Mouse (Mus musculus): Measurements from ENCODE around the gene Cers5. TPM values are rescaled to one million over a fixed set of nuclear protein-coding genes. Genes with fewer than 3 reads are reported as not detected.

Cers5 gene
- polyA plus RNA-seq, 1 experiment from 2014 or later = 77.0 TPM

DNA sequence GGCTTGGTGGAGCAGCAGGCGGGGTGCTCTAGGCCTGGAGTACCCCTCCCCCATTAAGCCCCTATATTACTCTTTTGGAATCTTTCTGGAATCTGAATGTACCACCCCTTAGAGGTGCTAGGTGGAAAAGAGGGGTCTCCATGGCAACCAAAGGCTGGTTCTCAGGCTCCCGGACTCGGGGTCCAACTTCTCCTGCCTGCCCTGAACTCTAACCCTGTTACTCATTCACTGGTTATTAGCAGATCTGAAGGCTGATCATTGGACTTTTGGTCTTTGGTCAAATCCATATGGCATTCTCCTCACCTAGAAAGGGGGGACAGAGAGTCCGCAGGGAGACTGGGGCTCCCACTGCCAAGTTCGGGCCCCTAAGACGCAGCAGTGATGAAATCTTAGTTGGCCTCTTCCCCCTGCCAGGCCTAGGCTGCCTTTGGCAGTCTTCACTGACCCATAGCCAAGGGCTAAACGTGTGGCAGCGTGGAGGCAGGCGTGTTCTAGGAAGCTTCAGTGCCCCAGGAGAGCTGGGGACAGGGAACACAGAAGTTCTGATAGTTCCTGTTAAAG, 54.1 kb downstream of the Cers5 start:
- 94% methylated on average over 9 of the region's 9 CpGs for WGBS
- Histone ChIP-seq H3K4me1 (ENCODE audit: control insufficient read depth, insufficient read depth, low read length) (peaks cover 6% of the 10 kb centered on the region; the same call in 1 of the 2 replicates), H3K9ac (replicated peaks; ENCODE audit: low read depth, low read length) (no peak overlapping the region), H3K4me2 (replicated peaks; ENCODE audit: low read depth, low read length) (no peak overlapping the region), H3K9me3 (ENCODE audit: control insufficient read depth, low read depth, low read length) (no peaks in the 10 kb centered on the region), H3K4me3 (ENCODE audit: low read depth, low read length) (no peak overlapping the region), H3K36me3 (ENCODE audit: control insufficient read depth, insufficient read depth, low read length) (peaks cover 9% of the 10 kb centered on the region; the same call in 1 of the 2 replicates), H3K27ac (ENCODE audit: low read length) (no peak overlapping the region), H3K27me3 (ENCODE audit: control insufficient read depth, insufficient read depth, low read length) (no peaks in the 10 kb centered on the region)
- ATAC-seq (ENCODE audit: insufficient number of reproducible peaks, insufficient read depth, low FRiP score, low read depth) = no peak

- 72% methylated on average over 26 of the region's 26 CpGs for WGBS
- H3K27me3 ChIP-seq (ENCODE audit: control insufficient read depth, insufficient read depth, low read length) = no peaks in the 10 kb centered on the region
- no peak for ATAC-seq (ENCODE audit: insufficient number of reproducible peaks, insufficient read depth, low FRiP score, low read depth)
These were observed 55.0 kb downstream of the Cers5 start, which contains the start of gene Gpd1 for GRCm38 (mm10) chr15:99717386-99718334. TSS of gene Gpd1 (plus strand) at chr15:99717515.

DNA sequence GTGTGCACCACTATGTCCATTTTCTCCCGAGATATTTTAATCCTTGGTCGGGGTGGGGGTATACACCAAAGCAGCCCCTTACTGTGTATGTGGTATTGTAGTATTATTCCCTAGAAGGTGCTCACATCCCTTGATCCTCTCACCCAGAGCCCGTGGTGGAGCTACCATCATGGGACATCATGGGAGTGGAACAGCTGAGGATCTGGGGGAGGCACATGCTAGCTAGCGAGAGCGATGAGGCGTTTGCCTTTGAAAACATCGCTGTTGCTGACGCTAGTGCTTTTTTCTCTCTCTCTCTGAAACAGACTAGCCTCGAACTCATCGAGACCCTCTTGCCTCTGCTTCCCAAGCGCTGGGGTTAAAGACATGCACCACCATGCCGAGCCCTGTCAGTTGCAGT, 55.9 kb downstream of the Cers5 start:
- Histone ChIP-seq H3K4me1 (ENCODE audit: control insufficient read depth, insufficient read depth, low read length) (0 out of 2 replicates have a peak, but pooled peaks cover 4% of the 10 kb centered on the region), H3K4me3 (ENCODE audit: low read depth, low read length) (no peak overlapping the region), H3K36me3 (ENCODE audit: control insufficient read depth, insufficient read depth, low read length) (peaks cover 27% of the 10 kb centered on the region), H3K9ac (replicated peaks; ENCODE audit: low read depth, low read length) (no peak overlapping the region), H3K9me3 (ENCODE audit: control insufficient read depth, low read depth, low read length) (no peaks in the 10 kb centered on the region), H3K4me2 (replicated peaks; ENCODE audit: low read depth, low read length) (no peak overlapping the region), H3K27ac (ENCODE audit: low read length) (no peak overlapping the region), H3K27me3 (ENCODE audit: control insufficient read depth, insufficient read depth, low read length) (no peaks in the 10 kb centered on the region)
- WGBS = 90% methylated on average over 12 of the region's 12 CpGs
- no peak for ATAC-seq (ENCODE audit: insufficient number of reproducible peaks, insufficient read depth, low FRiP score, low read depth)

More at GRCm38 (mm10) chr15:99717386-99718334, 55.0 kb downstream of the Cers5 start, which contains the start of gene Gpd1:
- Histone ChIP-seq H3K9ac (replicated peaks; ENCODE audit: low read depth, low read length) (no peak within 1 kb of the TSS), H3K4me2 (replicated peaks; ENCODE audit: low read depth, low read length) (no peak within 1 kb of the TSS), H3K9me3 (ENCODE audit: control insufficient read depth, low read depth, low read length) (no peaks in the 10 kb centered on the region), H3K36me3 (ENCODE audit: control insufficient read depth, insufficient read depth, low read length) (peaks cover 18% of the 10 kb centered on the region), H3K4me3 (ENCODE audit: low read depth, low read length) (no peak within 1 kb of the TSS), H3K4me1 (ENCODE audit: control insufficient read depth, insufficient read depth, low read length) (0 out of 2 replicates have a peak, but pooled peaks cover 4% of the 10 kb centered on the region), H3K27ac (ENCODE audit: low read length) (no peak within 1 kb of the TSS)

- peaks cover 33% of the 10 kb centered on the region for H3K36me3 ChIP-seq (ENCODE audit: control insufficient read depth, insufficient read depth, low read length)
- 67% methylated on average over 11 of the region's 11 CpGs for WGBS
- no peak for ATAC-seq (ENCODE audit: insufficient number of reproducible peaks, insufficient read depth, low FRiP score, low read depth)
- H3K4me3 ChIP-seq (ENCODE audit: low read depth, low read length) = no peak overlapping the region
- 0 out of 2 replicates have a peak, but pooled peaks cover 4% of the 10 kb centered on the region for H3K4me1 ChIP-seq (ENCODE audit: control insufficient read depth, insufficient read depth, low read length)
- H3K9ac ChIP-seq (replicated peaks; ENCODE audit: low read depth, low read length) = no peak overlapping the region
- H3K9me3 ChIP-seq (ENCODE audit: control insufficient read depth, low read depth, low read length) = no peaks in the 10 kb centered on the region
- no peak overlapping the region for H3K4me2 ChIP-seq (replicated peaks; ENCODE audit: low read depth, low read length)
- H3K27me3 ChIP-seq (ENCODE audit: control insufficient read depth, insufficient read depth, low read length) = no peaks in the 10 kb centered on the region
- no peak overlapping the region; the same call in 1 of the 2 replicates for H3K27ac ChIP-seq (ENCODE audit: low read length)
These were observed 56.5 kb downstream of the Cers5 start for GRCm38 (mm10) chr15:99715982-99716746.

- Histone ChIP-seq H3K9me3 (ENCODE audit: control insufficient read depth, low read depth, low read length) (no peaks in the 10 kb centered on the region), H3K36me3 (ENCODE audit: control insufficient read depth, insufficient read depth, low read length) (peaks cover 41% of the 10 kb centered on the region), H3K4me1 (ENCODE audit: control insufficient read depth, insufficient read depth, low read length) (0 out of 2 replicates have a peak, but pooled peaks cover 4% of the 10 kb centered on the region), H3K9ac (replicated peaks; ENCODE audit: low read depth, low read length) (no peak overlapping the region), H3K27ac (ENCODE audit: low read length) (no peak overlapping the region; the same call in 1 of the 2 replicates), H3K27me3 (ENCODE audit: control insufficient read depth, insufficient read depth, low read length) (no peaks in the 10 kb centered on the region), H3K4me3 (ENCODE audit: low read depth, low read length) (no peak overlapping the region), H3K4me2 (replicated peaks; ENCODE audit: low read depth, low read length) (no peak overlapping the region)
- ATAC-seq (ENCODE audit: insufficient number of reproducible peaks, insufficient read depth, low FRiP score, low read depth) = no peak
- 82% methylated on average over 13 of the region's 13 CpGs for WGBS
These were observed 57.3 kb downstream of the Cers5 start for GRCm38 (mm10) chr15:99715361-99715865.

DNA sequence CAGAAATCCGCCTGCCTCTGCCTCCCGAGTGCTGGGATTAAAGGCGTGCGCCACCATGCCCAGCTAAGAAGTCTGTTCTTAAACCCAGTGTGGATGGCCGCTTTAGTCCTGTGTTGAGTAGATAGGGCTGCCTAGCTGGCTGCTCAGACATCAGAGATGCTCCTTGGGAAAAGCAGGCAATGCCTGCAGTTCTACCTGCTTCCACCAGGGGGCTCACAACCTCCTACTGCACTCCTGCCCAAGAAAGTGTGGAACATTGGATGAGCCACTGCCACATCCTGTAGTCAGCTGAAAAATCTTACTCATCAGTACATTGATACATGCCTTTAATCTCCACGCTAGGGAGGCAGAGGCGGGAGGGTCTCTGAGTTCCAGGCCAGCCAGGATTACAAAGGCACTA, 57.8 kb downstream of the Cers5 start:
- H3K4me1 ChIP-seq (ENCODE audit: control insufficient read depth, insufficient read depth, low read length) = 0 out of 2 replicates have a peak, but pooled peaks cover 4% of the 10 kb centered on the region
- no peaks in the 10 kb centered on the region for H3K27me3 ChIP-seq (ENCODE audit: control insufficient read depth, insufficient read depth, low read length)
- H3K9ac ChIP-seq (replicated peaks; ENCODE audit: low read depth, low read length) = no peak overlapping the region
- ATAC-seq (ENCODE audit: insufficient number of reproducible peaks, insufficient read depth, low FRiP score, low read depth) = no peak
- H3K4me2 ChIP-seq (replicated peaks; ENCODE audit: low read depth, low read length) = no peak overlapping the region
- 59% methylated on average over 7 of the region's 7 CpGs for WGBS
- peaks cover 46% of the 10 kb centered on the region for H3K36me3 ChIP-seq (ENCODE audit: control insufficient read depth, insufficient read depth, low read length)
- no peak overlapping the region for H3K4me3 ChIP-seq (ENCODE audit: low read depth, low read length)
- no peaks in the 10 kb centered on the region for H3K9me3 ChIP-seq (ENCODE audit: control insufficient read depth, low read depth, low read length)
- H3K27ac ChIP-seq (ENCODE audit: low read length) = no peak overlapping the region

DNA sequence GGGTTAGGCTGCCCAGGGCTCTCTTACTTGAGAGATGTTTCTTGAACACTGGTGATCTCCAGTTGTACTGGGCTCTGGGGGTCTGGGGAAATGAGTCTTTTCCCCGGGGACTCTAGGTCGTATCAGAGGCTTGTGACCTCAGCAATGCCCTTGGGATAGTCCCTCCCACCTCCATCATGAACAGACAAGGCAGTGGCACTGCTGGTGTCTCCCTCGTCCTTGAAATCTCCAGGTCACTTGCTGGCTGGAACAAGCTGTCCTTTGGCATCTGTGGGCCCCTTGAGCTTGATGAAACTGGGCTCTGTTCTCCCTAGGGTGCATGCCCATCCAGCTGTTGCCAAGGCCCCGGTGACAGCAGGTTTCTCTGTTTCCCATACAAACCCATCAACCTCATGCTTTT, 58.5 kb downstream of the Cers5 start:
- no peaks in the 10 kb centered on the region for H3K27me3 ChIP-seq (ENCODE audit: control insufficient read depth, insufficient read depth, low read length)
- 0 out of 2 replicates have a peak, but pooled peaks cover 4% of the 10 kb centered on the region for H3K4me1 ChIP-seq (ENCODE audit: control insufficient read depth, insufficient read depth, low read length)
- peaks cover 52% of the 10 kb centered on the region for H3K36me3 ChIP-seq (ENCODE audit: control insufficient read depth, insufficient read depth, low read length)
- H3K9me3 ChIP-seq (ENCODE audit: control insufficient read depth, low read depth, low read length) = no peaks in the 10 kb centered on the region
- no peak overlapping the region for H3K9ac ChIP-seq (replicated peaks; ENCODE audit: low read depth, low read length)
- no peak overlapping the region for H3K4me2 ChIP-seq (replicated peaks; ENCODE audit: low read depth, low read length)
- ATAC-seq (ENCODE audit: insufficient number of reproducible peaks, insufficient read depth, low FRiP score, low read depth) = no peak
- WGBS = 76% methylated on average over 4 of the region's 4 CpGs
- H3K27ac ChIP-seq (ENCODE audit: low read length) = no peak overlapping the region
- H3K4me3 ChIP-seq (ENCODE audit: low read depth, low read length) = no peak overlapping the region

DNA sequence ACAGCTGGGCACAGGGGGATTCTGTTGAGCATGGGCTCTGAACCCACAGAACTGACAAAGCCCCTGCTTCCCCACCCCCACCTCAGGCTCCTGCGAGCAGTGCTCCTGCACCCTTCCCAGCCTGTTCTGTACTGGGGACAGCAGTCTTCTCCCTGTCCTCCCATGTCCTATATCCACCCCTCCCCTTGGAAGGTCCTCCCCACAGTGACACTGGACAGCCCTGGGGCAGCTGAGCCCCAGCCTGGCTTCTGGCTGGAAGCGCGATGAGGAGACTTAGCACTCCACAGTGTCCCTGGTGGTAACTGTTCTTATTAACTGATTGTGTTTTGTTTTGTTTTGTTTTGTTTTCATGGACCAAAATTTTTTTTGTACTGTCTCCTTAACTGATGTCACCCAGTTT, 59.1 kb downstream of the Cers5 start:
- Histone ChIP-seq H3K9me3 (ENCODE audit: control insufficient read depth, low read depth, low read length) (no peaks in the 10 kb centered on the region), H3K4me3 (ENCODE audit: low read depth, low read length) (no peak overlapping the region), H3K27me3 (ENCODE audit: control insufficient read depth, insufficient read depth, low read length) (no peaks in the 10 kb centered on the region), H3K4me2 (replicated peaks; ENCODE audit: low read depth, low read length) (no peak overlapping the region), H3K4me1 (ENCODE audit: control insufficient read depth, insufficient read depth, low read length) (0 out of 2 replicates have a peak, but pooled peaks cover 4% of the 10 kb centered on the region), H3K9ac (replicated peaks; ENCODE audit: low read depth, low read length) (no peak overlapping the region), H3K27ac (ENCODE audit: low read length) (no peak overlapping the region), H3K36me3 (ENCODE audit: control insufficient read depth, insufficient read depth, low read length) (peaks cover 59% of the 10 kb centered on the region)
- 91% methylated on average over 3 of the region's 3 CpGs for WGBS
- ATAC-seq (ENCODE audit: insufficient number of reproducible peaks, insufficient read depth, low FRiP score, low read depth) = no peak
